Mouse (Mus musculus) cortical plate, adult 2 months (tissue): ENCODE measurements around the gene Gm37240.

ENCODE experiments used
- CTCF ChIP-seq: fragments of 200-500 bp; IDR thresholded peaks from 2 replicates; pipeline ENCODE4 v1.5.1; 2011; ENCODE audit warnings: mild to moderate bottlenecking, control low read depth, low read length; ENCODE audit not compliant: insufficient read depth; ENCODE audit errors: extremely low read depth
- POLR2A ChIP-seq: fragments of 200-500 bp; IDR thresholded peaks from 2 replicates; pipeline ENCODE4 v1.6.1; 2011; ENCODE audit warnings: mild to moderate bottlenecking, low read length, control low read depth; ENCODE audit not compliant: insufficient read depth; ENCODE audit errors: extremely low read depth

DNA sequence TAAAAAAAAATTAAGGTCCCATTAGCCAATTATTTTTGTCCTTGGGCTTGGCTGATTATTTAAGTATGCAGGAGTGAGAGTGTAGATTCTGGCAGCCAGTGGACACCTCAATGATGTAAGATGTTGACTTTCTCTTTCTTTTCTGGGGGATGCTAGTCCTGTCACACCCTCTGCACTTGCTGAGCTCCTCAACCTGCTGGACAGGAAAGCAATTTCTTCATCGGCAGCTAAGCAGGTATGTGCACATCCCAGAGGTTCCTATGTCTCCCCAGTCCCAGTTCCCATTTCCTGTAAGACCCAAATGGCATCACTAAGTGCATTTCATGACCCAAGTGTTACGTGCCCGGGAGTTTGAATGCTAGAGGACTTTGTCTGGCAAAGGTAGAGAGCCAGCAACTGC lies 242.5 kb downstream of the Gm37240 start:
- no peak for TF ChIP-seq POLR2A
- no peak for TF ChIP-seq CTCF
